Mouse (Mus musculus): Measurements from ENCODE around the gene Chrm3. TPM values are rescaled to one million over a fixed set of nuclear protein-coding genes. Genes with fewer than 3 reads are reported as not detected.
A peak's percentile ranks its signal among the peaks of the same experiment; 100 is the strongest.

Chrm3 gene
- total RNA-seq, 2 experiments from 2014 or later = 0.20 to 0.74 TPM

DNA sequence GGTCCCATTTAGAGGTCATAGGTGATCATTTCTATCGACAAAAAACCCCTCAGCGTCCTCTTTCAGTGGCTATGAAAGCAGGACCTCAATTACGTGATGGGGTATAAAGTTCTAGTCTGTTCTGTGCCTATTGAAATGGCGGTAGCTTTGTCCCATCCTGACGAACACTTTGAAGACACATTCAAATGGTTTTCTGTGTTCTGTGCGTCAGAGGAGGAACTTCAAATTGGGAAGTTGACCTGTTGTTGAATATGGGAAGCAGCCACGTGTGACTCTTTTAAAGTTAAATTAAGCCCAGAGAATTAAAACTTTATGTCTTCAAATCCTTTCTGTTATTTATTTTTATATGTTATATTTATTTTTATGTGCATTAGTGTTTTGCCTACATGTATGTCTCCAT, 253.3 kb downstream of the Chrm3 start:
- no peak overlapping the region for H3K27ac ChIP-seq
- DNase-seq = no peak
- intact Hi-C loops (cut with DNase I) = no loop called here

DNA sequence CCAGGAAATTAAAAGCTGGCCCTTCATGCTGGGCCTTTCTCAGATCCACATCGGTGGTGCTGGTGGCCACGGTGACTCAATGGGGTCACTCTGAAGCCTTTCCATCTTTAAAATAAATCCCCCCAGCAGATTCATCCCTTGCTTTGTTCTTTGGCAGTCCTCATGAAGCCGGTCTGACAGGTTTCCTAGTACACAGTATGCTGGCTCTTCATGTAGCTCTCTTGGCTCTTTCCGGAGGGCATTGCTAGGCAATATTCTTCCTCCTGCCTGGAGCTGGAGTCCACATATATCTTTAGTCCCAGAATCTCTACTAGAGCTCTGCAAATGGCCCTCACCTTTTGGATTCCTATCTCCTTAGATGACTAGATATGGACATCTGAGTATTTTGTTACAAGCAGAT, 269.9 kb downstream of the Chrm3 start:
- no peak for DNase-seq
- TF ChIP-seq CTCF (IDR thresholded peaks at IDR 0.05) = no peak
- Histone ChIP-seq H3K4me3 (no peak overlapping the region), H3K27ac (no peak overlapping the region)
- intact Hi-C loops (cut with DNase I) = no loop called here

More for the DNA sequence above, 253.3 kb downstream of the Chrm3 start:
- no peak for TF ChIP-seq CTCF (IDR thresholded peaks at IDR 0.05)
- no peak overlapping the region for H3K4me3 ChIP-seq

DNA sequence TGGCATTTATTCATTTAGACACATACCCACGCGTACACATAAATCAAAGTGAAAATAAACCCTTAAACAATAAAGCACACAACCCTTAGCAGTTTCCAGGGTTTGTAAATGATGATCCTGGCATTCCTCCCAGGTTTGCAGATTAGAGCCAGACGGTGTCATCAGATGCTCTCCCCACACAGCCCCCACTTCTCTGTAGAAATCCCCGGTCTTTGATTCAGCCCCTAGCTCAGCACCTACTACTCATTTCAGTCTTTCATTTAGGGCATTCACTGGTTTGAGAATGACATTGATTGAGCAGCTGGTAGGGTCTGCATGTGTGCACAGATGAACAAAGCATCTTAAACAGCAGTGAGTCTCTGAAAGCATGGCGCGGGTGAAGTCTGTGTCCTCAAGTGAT, 274.3 kb downstream of the Chrm3 start:
- intact Hi-C loops (cut with DNase I) = no loop called here
- DNase-seq = no peak
- H3K27ac ChIP-seq = no peak overlapping the region
- no peak for TF ChIP-seq CTCF (IDR thresholded peaks at IDR 0.05)
- H3K4me3 ChIP-seq = no peak overlapping the region

DNA sequence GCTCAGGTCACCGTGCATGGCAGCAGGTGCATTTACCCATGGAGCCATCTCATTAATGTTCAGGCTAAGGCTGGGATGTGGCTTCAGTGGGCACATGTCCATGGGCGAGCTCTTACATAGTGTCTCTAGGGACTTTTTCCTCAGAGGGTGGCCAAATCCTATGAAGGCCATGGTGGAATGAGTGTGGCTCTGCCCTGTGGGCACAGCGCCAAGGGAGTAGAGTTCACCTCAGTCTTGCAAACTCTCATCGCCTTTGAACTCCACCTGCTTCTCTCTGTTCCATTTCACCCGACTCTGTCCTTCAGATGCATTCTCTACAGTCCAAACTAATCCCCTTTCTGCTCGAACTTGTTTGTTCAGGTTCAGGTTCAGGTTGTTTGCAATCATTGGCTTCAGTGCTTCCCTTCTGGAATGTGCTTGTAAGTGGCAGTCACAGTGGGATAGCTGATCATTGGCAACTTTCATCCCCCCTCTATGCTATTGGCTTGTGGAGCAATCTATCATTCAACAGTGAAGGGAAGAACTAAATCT, 278.7 kb downstream of the Chrm3 start:
- no peak for TF ChIP-seq CTCF (IDR thresholded peaks at IDR 0.05)
- Histone ChIP-seq H3K27ac (no peak overlapping the region), H3K4me3 (no peak overlapping the region)
- intact Hi-C loops (cut with DNase I) = no loop called here
- no peak for DNase-seq

DNA sequence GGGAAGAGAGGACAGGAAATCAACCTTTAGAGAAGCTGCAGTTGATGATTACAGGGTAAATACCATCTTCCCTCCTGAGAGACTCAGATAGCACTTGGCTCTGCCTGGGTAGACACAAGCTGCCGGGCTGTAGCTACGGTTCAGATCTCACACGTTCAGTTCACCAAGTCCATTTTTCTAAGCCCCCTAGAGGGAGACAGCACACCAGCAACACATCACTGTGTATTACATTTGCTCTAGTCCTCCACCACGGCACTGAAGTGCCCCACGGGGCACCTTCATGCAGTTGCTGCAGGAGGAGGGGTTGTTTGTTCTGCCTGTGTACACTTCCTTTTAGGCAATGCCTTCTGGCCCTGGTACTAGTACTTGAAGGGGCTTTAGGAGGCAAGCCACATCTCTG, 289.5 kb downstream of the Chrm3 start:
- intact Hi-C loops (cut with DNase I) = no loop called here
- peak; percentile 20 for DNase-seq
- no peak overlapping the region for H3K27ac ChIP-seq

DNA sequence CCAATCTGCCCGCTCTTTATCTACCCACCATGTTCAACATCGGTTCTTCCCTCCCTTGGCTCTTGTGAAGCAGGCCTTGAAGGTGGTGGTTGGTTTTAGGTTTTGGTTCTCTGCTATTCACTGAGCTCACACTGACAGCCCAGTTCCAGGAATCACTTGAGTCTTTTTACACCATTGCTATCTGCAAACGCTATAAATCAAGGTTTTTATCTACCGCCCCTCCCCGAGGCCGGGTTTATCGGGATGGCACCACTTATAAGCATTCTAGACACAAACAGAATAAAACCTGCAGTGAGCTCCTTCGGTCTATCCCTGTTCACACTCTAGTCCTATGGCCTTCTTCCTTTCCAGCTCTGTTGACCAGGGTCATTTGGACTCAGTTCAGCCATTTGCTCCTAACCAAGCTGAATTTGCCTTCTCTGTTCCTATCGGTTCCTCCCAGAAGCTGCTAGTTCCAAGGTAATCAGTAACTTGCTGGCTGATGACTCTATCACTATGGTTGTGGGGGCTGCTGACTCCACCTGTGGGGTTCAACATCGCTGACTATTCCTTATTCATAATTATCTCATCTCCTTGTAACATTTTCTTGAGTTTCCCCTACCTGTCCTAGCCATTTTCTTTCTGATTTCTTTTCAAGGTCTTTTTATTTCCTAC, 291.6 kb downstream of the Chrm3 start:
- Histone ChIP-seq H3K4me3 (no peak overlapping the region), H3K27ac (no peak overlapping the region)
- TF ChIP-seq CTCF (IDR thresholded peaks at IDR 0.05) = no peak
- intact Hi-C loops (cut with DNase I) = no loop called here
- no peak for DNase-seq

More for the DNA sequence above, 289.5 kb downstream of the Chrm3 start:
- TF ChIP-seq CTCF (IDR thresholded peaks at IDR 0.05) = peak; percentile 34; the same call in 1 of the 2 replicates
- no peak overlapping the region for H3K4me3 ChIP-seq

DNA sequence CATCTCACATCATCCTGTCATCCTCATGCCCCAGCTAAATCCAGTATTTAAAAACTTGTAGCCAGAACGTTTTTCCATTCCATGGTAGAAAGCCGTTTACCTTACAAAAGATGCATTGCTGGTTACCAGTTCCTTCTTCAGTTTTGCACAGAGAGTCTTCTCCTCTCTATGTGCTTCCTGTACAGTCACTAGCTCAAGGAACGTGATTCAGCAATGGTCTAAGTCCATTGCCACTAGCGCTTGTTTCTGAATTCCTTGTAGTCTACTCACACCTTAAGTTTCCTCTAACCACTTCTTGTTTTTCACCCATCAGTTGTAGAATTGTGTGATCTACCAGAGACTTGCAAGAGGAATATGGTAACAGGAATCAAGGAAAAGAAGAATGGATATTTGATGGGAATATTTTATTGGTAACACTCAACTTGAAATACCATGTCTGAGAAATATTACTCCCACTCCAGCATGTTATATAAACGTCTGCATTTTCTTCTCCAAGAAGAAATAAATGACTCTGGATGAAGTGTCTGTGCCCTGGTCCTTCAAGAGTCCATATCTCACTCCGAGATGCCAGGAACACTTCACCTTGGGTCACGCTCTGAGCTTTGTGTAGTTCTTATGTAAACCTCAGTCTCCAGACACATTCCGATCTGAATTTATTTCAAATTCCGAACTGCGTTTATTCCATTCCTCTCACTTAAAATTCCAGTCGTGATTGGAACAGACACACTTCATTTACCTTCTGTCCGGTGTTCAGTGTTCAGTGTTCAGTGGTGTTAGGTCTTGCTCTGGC, 293.6 kb downstream of the Chrm3 start:
- Histone ChIP-seq H3K4me3 (no peak overlapping the region), H3K27ac (no peak overlapping the region)
- no peak for DNase-seq
- no peak for TF ChIP-seq CTCF (IDR thresholded peaks at IDR 0.05)
- intact Hi-C loops (cut with DNase I) = no loop called here

DNA sequence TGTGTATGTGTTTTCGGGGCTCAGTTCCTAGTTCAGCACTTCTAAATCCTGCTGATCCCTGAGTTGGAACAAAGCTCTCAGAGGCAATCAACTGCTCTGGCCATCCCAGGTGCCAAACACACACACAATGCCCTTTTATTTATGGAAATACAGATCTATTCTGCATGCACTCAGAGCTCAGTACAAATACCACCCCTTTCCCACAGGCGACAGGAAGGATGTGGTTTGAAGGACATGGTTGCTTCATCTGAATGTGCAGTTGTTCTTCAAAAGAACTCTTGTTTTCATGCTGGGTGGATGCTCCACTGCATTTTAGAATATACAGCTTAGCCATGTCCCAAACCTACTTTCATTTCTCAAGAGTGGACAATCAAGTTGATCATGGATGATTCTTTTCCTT, 294.9 kb downstream of the Chrm3 start:
- DNase-seq = no peak
- H3K27ac ChIP-seq = no peak overlapping the region
- intact Hi-C loops (cut with DNase I) = no loop called here
- TF ChIP-seq CTCF (IDR thresholded peaks at IDR 0.05) = no peak
- H3K4me3 ChIP-seq = no peak overlapping the region

DNA sequence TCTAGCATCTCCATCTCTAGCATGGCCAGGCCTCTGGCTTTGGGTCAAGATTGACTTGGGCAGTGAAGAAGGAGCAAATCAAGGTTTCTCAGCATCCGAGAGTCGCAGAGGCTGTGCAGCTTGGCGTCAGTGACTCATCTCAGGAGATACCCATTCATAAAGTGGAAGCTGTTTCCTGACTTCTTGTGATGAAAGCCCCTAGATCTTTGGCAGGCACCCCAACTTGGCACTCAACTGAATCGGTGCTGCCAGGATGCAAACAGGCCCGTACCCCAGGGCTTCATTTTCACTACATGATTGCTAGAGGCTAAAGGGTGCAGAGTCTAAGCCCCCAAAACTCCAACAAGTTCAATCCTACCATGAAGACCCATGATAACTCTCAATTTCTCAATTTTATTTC, 298.0 kb downstream of the Chrm3 start:
- intact Hi-C loops (cut with DNase I) = no loop called here
- no peak for DNase-seq
- H3K4me3 ChIP-seq = no peak overlapping the region
- H3K27ac ChIP-seq = no peak overlapping the region
- no peak for TF ChIP-seq CTCF (IDR thresholded peaks at IDR 0.05)

DNA sequence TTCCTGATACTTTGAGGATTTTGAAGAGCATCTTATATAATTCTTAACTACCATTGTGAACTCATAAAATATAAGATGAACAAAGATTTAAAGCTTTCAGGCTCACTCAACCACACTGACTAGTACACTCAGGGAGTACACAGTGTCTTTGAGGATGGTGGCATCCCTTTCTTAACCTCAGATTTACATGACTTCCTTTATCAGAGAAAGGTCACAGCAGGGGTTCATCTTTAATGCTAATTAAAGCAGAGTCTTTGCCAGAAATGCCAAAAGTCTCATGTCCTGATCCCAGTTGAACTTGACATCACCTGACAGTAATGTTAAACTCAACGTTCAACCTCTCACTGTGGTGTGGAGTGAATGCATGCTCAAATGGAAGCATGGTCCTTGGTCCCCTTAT, 301.7 kb downstream of the Chrm3 start:
- intact Hi-C loops (cut with DNase I) = no loop called here
- no peak overlapping the region for H3K4me3 ChIP-seq
- no peak for TF ChIP-seq CTCF (IDR thresholded peaks at IDR 0.05)
- DNase-seq = no peak
- no peak overlapping the region for H3K27ac ChIP-seq

DNA sequence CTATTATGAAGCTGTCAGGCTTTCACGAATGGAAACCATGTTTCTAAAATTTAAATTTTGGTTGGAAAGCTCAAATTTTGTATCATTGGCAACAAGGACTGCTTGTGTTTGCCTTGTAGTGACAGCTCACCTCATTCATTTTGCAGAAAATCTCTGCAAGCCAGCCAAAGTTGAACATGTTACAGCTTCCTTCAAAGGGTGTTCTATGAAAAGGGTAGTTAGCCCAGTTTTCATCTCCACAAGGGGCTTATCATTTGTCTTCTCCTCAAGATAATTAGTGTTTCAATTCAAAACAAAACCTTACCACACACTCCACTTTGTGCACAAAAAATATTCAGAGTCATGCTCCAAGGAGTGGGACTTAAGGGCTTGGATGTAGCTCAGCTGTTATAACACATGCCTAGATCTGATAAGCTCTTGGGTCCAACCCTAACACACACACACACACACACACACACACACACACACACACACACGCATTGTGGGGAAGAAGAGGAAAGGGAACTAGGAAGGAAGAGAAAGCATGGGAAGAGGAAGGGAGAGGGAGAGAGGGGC, 302.9 kb downstream of the Chrm3 start:
- DNase-seq = no peak
- Histone ChIP-seq H3K27ac (no peak overlapping the region), H3K4me3 (no peak overlapping the region)
- TF ChIP-seq CTCF (IDR thresholded peaks at IDR 0.05) = no peak
- intact Hi-C loops (cut with DNase I) = no loop called here

DNA sequence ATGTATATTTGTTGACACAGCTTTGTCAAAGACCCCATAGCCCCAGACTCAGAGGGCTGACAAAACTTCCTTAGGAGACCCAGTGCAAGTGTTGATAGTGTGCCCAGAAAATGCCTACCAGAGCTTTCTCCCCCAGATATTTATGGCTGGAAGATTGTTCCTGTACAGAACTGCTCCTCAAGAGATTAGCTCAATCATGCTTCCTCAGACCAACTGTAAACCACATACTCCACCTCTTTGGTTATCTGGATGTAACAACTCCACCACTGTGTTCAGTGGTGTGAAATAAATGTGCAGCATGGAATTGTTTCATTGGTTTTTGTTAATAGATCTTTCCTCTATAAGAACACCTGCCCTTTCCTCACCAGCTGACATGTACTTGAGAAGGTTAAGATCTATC, 306.6 kb downstream of the Chrm3 start:
- intact Hi-C loops (cut with DNase I) = no loop called here
- no peak for TF ChIP-seq CTCF (IDR thresholded peaks at IDR 0.05)
- no peak for DNase-seq
- Histone ChIP-seq H3K27ac (no peak overlapping the region), H3K4me3 (no peak overlapping the region)

DNA sequence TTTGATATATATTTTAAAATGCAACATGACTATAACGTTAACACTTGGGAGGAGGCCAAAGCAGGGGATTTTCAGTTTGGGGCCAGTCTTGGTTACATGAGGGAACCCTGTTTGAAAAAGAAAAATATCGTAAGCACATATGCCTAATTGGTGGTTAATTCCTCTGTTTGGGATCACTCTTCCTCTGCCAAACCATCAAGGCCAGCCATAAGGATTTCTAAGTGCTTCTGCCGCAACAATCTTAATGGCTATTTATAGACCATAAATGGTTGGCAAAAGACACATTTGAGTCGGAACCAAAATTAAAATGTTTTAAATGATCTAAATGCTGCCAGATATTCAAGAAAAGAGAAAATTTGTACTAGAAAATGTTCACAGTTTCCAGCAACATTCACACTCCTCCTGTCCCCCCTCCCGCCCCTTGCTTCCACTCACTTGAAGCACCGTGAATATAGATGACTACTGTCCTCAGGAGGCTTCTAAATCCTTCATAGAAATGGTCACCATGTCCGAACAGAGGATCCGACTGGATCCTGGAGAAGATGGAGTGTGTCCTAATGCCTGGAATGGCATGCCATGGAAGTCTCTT, 307.3 kb downstream of the Chrm3 start:
- Histone ChIP-seq H3K27ac (no peak overlapping the region), H3K4me3 (no peak overlapping the region)
- DNase-seq = no peak
- TF ChIP-seq CTCF (IDR thresholded peaks at IDR 0.05) = no peak
- intact Hi-C loops (cut with DNase I) = no loop called here
